Mouse (Mus musculus): ENCODE results near the gene Aspa.

Aspa gene

DNA sequence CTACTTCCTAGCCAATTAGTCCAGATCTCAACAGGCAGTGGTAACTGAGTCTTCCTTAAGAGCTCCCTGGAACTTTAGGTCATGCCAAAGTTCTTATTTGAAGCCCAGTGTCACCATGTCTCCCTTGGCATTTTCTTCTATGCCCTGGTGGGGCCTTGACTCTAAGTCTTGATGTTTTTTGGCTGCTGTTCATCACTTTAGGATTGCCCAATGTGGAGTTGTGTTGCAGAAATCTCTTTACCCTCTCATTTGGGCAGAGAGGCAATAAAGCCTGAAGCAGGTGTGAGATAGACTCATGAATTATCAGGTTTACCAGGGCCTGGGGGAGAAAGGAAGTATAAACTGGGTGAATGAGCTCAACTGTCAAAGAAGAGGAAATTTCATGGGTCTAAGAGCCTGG lies 70.7 kb downstream of the Aspa start:
- no peak for DNase-seq (ENCODE audit: low read depth in 1 of 2, low spot score in 2 of 2)

DNA sequence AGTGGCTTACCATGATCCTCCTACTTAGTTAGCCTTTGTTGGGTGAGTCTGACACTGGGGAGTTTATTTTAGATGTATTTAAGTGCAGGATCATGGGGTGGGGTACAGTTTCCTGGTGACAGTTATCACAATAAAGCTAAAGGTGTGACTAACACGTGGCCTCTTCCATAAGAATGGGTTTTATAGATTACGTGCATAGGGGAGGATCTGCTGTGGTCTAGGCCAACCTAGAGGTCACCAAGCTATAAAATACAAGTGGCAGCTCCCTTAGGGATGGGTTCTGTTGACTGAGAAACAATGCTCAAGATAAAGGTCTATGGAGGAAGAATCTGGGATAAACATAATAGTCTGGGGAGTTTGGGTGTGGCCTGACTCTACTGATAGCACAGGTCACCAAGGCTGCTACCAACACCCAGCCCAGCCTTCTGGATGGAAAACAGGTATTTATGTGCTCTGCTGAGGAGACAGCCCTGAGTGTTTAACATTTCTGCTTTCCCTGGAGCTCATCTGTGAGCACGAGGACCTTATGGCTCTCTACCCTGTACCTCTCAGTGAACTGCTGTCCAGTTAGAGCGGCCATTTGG lies 71.9 kb downstream of the Aspa start:
- no peak for DNase-seq (ENCODE audit: low read depth in 1 of 2, low spot score in 2 of 2)
